Mouse (Mus musculus) C3H10T1/2 (cell line): ENCODE data around the gene Defb26. TPM values are rescaled to one million over a fixed set of nuclear protein-coding genes. Genes with fewer than 3 reads are reported as not detected.

Experiments
- polyA plus RNA-seq, 2 experiments: library from polyadenylated mRNA; unstranded; fragments of >200 nt; fragmentation: generic; extraction: Trizol; gene quantifications; one replicate each; pipeline ENCODE4 v1.2.1; 2012; ENCODE audit warnings: missing spikeins in 2 of 2

Gene Defb26
- not detected for polyA plus RNA-seq

GRCm38 (mm10) chr2:152511592-152511991 is at the start of gene Defb26:
Gene Defb26, minus strand, starts transcription at chr2:152511692.

GRCm38 (mm10) chr2:152539944-152540710 is 28.6 kb upstream of the Defb26 start, which contains the start of gene Defb29:
Gene Defb29, minus strand, starts transcription at chr2:152540098.

GRCm38 (mm10) chr2:152517981-152518380 is 6.5 kb upstream of the Defb26 start, which contains the start of gene Defb28:
Gene Defb28, plus strand, starts transcription at chr2:152518255.

GRCm38 (mm10) chr2:152490038-152490437 is 21.5 kb downstream of the Defb26 start, which contains the start of gene Defb22:
Gene Defb22, minus strand, starts transcription at chr2:152490138.

GRCm38 (mm10) chr2:152476763-152477162 is 34.7 kb downstream of the Defb26 start, which contains the start of gene Defb20:
Gene Defb20, plus strand, starts transcription at chr2:152477063.

GRCm38 (mm10) chr2:152464570-152465150 is 46.8 kb downstream of the Defb26 start, which contains the start of gene Defb23:
Gene Defb23, minus strand, starts transcription at chr2:152464620.

Other genes starting within 250 kb of the Defb26 start
- gene Tbc1d20, start 217.9 kb downstream of the Defb26 start, polyA plus RNA-seq, result 10 to 100 TPM; 19.4 to 42.5 TPM
- gene Rbck1, start 179.0 kb downstream of the Defb26 start, polyA plus RNA-seq, result 10 to 100 TPM; 59.3 to 79.2 TPM
- 1 to 10 TPM; 3.7 to 5.4 TPM for gene Trib3, start 167.7 kb downstream of the Defb26 start, polyA plus RNA-seq
- not detected for gene Nrsn2, start 135.1 kb downstream of the Defb26 start, polyA plus RNA-seq
- 1 to 10 TPM; 6.7 to 9.7 TPM for gene Sox12, start 113.6 kb downstream of the Defb26 start, polyA plus RNA-seq
- under 1 TPM; 0.26 to 0.84 TPM for gene Zcchc3, start 96.7 kb downstream of the Defb26 start, polyA plus RNA-seq
- not detected for gene 6820408C15Rik, start 96.1 kb downstream of the Defb26 start, polyA plus RNA-seq
- gene Defb23, start 47.1 kb downstream of the Defb26 start, polyA plus RNA-seq, result not detected
- not detected for gene Defb20, start 34.6 kb downstream of the Defb26 start, polyA plus RNA-seq
- gene Defb22, start 21.6 kb downstream of the Defb26 start, polyA plus RNA-seq, result not detected
- gene Defb28, start 6.6 kb upstream of the Defb26 start, polyA plus RNA-seq, result not detected
- not detected for gene Defb29, start 28.4 kb upstream of the Defb26 start, polyA plus RNA-seq
- not detected for gene Gm17416, start 57.6 kb upstream of the Defb26 start, polyA plus RNA-seq
- gene Defb21, start 61.1 kb upstream of the Defb26 start, polyA plus RNA-seq, result not detected
- gene Defb19, start 68.6 kb upstream of the Defb26 start, polyA plus RNA-seq, result not detected
- not detected for gene Defb45, start 87.7 kb upstream of the Defb26 start, polyA plus RNA-seq
- gene Defb36, start 92.6 kb upstream of the Defb26 start, polyA plus RNA-seq, result not detected
- gene Defb25, start 111.4 kb upstream of the Defb26 start, polyA plus RNA-seq, result under 1 TPM in 1 of 2 experiments, not detected in 1; 0.22 TPM
- gene Rem1, start 115.3 kb upstream of the Defb26 start, polyA plus RNA-seq, result under 1 TPM in 1 of 2 experiments, not detected in 1; 0.05 TPM
- 100 to 1,000 TPM; 127 to 134 TPM for gene H13, start 157.8 kb upstream of the Defb26 start, polyA plus RNA-seq
- 10 to 100 TPM in 1 of 2 experiments, 1 to 10 TPM in 1; 6.8 to 12.6 TPM for gene Mcts2, start 175.3 kb upstream of the Defb26 start, polyA plus RNA-seq
- gene Id1, start 224.6 kb upstream of the Defb26 start, polyA plus RNA-seq, result 100 to 1,000 TPM in 1 of 2 experiments, 10 to 100 TPM in 1; 99.1 to 172 TPM
- gene Cox4i2, start 242.5 kb upstream of the Defb26 start, polyA plus RNA-seq, result 1 to 10 TPM in 1 of 2 experiments, under 1 TPM in 1; 0.66 to 1.0 TPM